Mouse (Mus musculus) MN1 (cell line): ENCODE measurements at regions not wholly inside any gene's neighbourhood (a gene's known extent, or its start where the extent isn't known, plus 50 kb on each side); places are given as distances from the start of the nearest gene placed in this dataset.

Experiments
- DNase-seq: peaks from one replicate; pipeline ENCODE4 v3.0.0-alpha.2; 2016; ENCODE audit warnings: low spot score

- no peak for DNase-seq
Observed at GRCm38 (mm10) chr14:105404241-105404640, 145.9 kb downstream of the Ndfip2 start.

- DNase-seq, result no peak
Observed at GRCm38 (mm10) chr14:105403256-105403655, 144.9 kb downstream of the Ndfip2 start.

- DNase-seq, result no peak
Observed at GRCm38 (mm10) chr14:105402556-105402955, 144.2 kb downstream of the Ndfip2 start.

GRCm38 (mm10) chr14:105397467-105397866 lies 139.1 kb downstream of the Ndfip2 start:
- DNase-seq, result peak; percentile 90

DNA sequence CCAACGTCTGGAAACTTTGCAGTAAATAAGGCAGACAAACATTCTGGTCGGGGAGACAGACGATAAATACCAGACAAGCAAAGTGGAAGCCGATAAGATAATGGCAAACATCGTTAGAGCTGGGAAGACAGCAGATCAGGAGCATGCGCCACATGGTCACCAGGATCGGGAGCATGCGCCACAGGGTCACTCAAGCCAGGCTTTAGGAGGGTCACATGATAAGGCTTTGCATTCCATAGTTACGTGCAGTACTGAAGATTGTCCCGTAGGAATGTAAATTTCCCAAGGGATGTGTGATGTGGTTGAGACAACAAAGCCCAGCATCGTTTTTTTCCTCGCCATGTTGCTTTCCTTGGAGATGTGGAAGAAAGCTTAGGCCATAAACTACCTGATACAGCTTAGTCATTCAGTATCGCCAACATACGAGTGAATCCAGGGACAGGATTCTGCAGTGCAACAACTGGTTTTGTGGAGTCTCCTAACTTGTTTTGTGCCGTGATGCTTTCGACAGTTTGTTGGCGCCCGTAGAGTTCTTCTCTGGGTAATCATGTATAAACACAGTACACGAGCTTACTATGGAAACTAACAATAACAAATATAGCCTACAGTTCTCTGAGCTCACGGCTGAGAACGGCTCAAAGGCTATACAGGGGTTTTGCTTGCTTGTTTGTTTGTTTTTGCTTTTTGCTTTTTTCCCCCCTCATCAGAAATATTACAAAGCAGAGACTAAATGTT lies 133.9 kb downstream of the Ndfip2 start:
- DNase-seq, result no peak

DNA sequence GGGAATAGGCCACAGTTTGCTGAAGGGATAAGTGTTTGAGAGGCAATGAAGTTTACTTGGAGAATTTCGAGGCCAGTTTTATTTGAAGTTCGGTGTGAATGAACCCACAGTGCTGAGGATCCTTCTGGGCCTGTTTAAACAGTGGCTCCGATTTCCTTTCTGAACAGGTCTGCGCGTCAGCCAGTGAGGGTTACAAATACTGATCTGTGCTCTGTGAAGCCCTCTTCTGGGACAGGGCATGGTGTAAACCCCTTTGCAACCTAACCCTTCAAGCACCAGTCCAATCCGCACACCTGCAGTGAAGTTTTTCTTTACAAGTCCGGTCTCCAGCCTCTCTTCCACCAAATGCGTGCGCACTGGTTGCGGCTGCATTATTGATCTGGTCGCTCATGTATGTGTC lies 133.1 kb downstream of the Ndfip2 start:
- no peak for DNase-seq

GRCm38 (mm10) chr14:105385119-105385518 lies 126.7 kb downstream of the Ndfip2 start:
- DNase-seq, result no peak

- DNase-seq, result no peak
Observed at GRCm38 (mm10) chr14:105383382-105383781, 125.0 kb downstream of the Ndfip2 start.

- no peak for DNase-seq
Observed at GRCm38 (mm10) chr14:105380101-105380500, 121.7 kb downstream of the Ndfip2 start.

GRCm38 (mm10) chr14:105377770-105378169 lies 119.4 kb downstream of the Ndfip2 start:
- DNase-seq, result peak; percentile 76

GRCm38 (mm10) chr14:105377035-105377621 lies 118.8 kb downstream of the Ndfip2 start:
- no peak for DNase-seq

- peak; percentile 36 for DNase-seq
Observed at GRCm38 (mm10) chr14:105369637-105370435, 111.5 kb downstream of the Ndfip2 start.

DNA sequence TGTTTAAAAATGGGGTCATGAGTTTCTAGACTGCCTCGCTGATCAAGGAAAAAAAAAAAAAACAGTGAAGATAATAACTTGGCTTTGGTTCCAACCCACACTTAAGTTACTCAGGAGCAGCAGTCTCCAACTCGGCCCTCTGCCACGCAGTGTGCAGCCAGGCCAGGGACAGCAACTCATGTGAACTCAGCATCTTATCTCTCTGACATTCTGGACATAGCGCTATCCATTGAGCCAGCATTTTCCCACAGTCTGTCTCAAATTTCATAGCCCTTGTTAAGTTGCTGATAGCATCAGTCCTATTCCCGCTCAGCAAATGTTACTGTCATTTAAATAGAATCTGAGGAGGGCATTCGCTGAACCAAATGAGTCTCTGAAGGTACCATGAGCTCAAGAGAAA lies 102.2 kb downstream of the Ndfip2 start:
- peak; percentile 6 for DNase-seq

DNA sequence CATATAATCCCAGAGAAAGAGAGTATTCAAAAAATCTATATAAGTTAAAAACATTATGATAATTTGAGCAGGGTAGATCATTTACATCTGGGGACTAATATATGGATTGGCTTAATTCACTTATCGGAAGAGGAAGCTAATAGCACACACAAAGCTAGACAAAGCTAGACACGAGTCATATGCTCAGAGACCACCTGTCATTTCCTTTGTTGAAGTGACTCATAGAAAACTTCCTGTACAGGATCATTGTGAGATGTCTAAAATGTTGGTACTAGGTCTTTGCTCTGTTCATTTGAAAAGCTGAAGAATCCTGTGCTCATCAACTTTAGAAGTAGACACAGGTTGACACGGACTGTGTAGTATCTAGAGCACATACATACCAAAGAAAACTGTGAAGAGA lies 101.5 kb downstream of the Ndfip2 start:
- DNase-seq, result no peak
